Mouse (Mus musculus) midbrain, embryonic 10.5 days (tissue): ENCODE measurements around the gene Fip1l1. TPM values are rescaled to one million over a fixed set of nuclear protein-coding genes. Genes with fewer than 3 reads are reported as not detected.

Experiments used
- DNase-seq: peaks from one replicate; pipeline ENCODE4 v3.0.0-alpha.2; 2017; ENCODE audit warnings: low spot score
- H3K27ac ChIP-seq: fragments of 300-500 bp; sonication (generic); replicated peaks from 2 replicates; pipeline ENCODE4 v1.5.1; 2016; ENCODE audit warnings: mild to moderate bottlenecking
- H3K27me3 ChIP-seq: fragments of 300-500 bp; sonication (generic); 2 replicates; pipeline ENCODE4 v1.6.1; 2016; ENCODE audit warnings: low read depth, mild to moderate bottlenecking; ENCODE audit not compliant: poor library complexity, severe bottlenecking
- H3K36me3 ChIP-seq: fragments of 300-500 bp; sonication (generic); 2 replicates; pipeline ENCODE4 v1.6.1; 2016; ENCODE audit warnings: mild to moderate bottlenecking, moderate library complexity
- H3K4me1 ChIP-seq: fragments of 300-500 bp; sonication (generic); 2 replicates; pipeline ENCODE4 v1.6.1; 2016
- H3K4me3 ChIP-seq: fragments of 300-500 bp; sonication (generic); 2 replicates; pipeline ENCODE4 v1.5.1; 2016; ENCODE audit warnings: mild to moderate bottlenecking, moderate library complexity
- H3K9me3 ChIP-seq: fragments of 300-500 bp; sonication (generic); replicated peaks from 2 replicates; pipeline ENCODE4 v1.6.1; 2016; ENCODE audit warnings: mild to moderate bottlenecking
- WGBS: fragments of 180-500 bp; shearing (Covaris S2); methylation state at CpG from one replicate; pipeline ENCODE4 v1.1.7; 2016; 5-methylcytosine and 5-hydroxymethylcytosine counted together
- polyA plus RNA-seq: library from polyadenylated mRNA; unstranded; fragments of >200 nt; fragmentation: Nextera tagmentation; extraction: Ambion mirVana; gene quantifications from 2 replicates; pipeline ENCODE4 v1.2.1, GENCODE M21; 2016

Fip1l1 gene
- polyA plus RNA-seq, 1 experiment from 2014 or later = 108 TPM

- Histone ChIP-seq H3K27me3 (no peaks in the 10 kb centered on the region), H3K4me1 (no peaks in the 10 kb centered on the region), H3K9me3 (no peaks in the 10 kb centered on the region), H3K4me3 (no peak overlapping the region), H3K27ac (no peak overlapping the region), H3K36me3 (peaks cover 99% of the 10 kb centered on the region)
- DNase-seq = no peak
- WGBS = 93% methylated on average over 5 of the region's 5 CpGs
These were observed 56.2 kb downstream of the Fip1l1 start for GRCm38 (mm10) chr5:74591413-74591812.

GRCm38 (mm10) chr5:74593147-74593546 is 57.9 kb downstream of the Fip1l1 start:
- 83% methylated on average over 8 of the region's 8 CpGs for WGBS
- no peak overlapping the region for H3K27ac ChIP-seq
- no peaks in the 10 kb centered on the region for H3K4me1 ChIP-seq
- no peak for DNase-seq
- no peaks in the 10 kb centered on the region for H3K9me3 ChIP-seq
- H3K36me3 ChIP-seq = peaks cover 100% of the 10 kb centered on the region
- H3K4me3 ChIP-seq = no peak overlapping the region
- H3K27me3 ChIP-seq = no peaks in the 10 kb centered on the region

GRCm38 (mm10) chr5:74600010-74600409 is 64.8 kb downstream of the Fip1l1 start:
- H3K4me3 ChIP-seq = no peak overlapping the region
- no peaks in the 10 kb centered on the region for H3K9me3 ChIP-seq
- no peak overlapping the region for H3K27ac ChIP-seq
- WGBS = 78% methylated on average over 5 of the region's 5 CpGs
- no peaks in the 10 kb centered on the region for H3K4me1 ChIP-seq
- no peak for DNase-seq
- no peaks in the 10 kb centered on the region for H3K27me3 ChIP-seq
- H3K36me3 ChIP-seq = peaks cover 46% of the 10 kb centered on the region

GRCm38 (mm10) chr5:74601171-74601570 is 65.9 kb downstream of the Fip1l1 start:
- WGBS = 91% methylated on average over 3 of the region's 3 CpGs
- Histone ChIP-seq H3K36me3 (peaks cover 35% of the 10 kb centered on the region), H3K27ac (no peak overlapping the region), H3K27me3 (no peaks in the 10 kb centered on the region), H3K4me1 (no peaks in the 10 kb centered on the region), H3K9me3 (no peaks in the 10 kb centered on the region), H3K4me3 (no peak overlapping the region)
- DNase-seq = no peak

- DNase-seq = no peak
- no peak overlapping the region for H3K27ac ChIP-seq
- 86% methylated on average over 6 of the region's 6 CpGs for WGBS
- no peaks in the 10 kb centered on the region for H3K4me1 ChIP-seq
- no peak overlapping the region for H3K4me3 ChIP-seq
- H3K27me3 ChIP-seq = no peaks in the 10 kb centered on the region
- H3K9me3 ChIP-seq = no peaks in the 10 kb centered on the region
- H3K36me3 ChIP-seq = peaks cover 27% of the 10 kb centered on the region
These were observed 66.7 kb downstream of the Fip1l1 start for GRCm38 (mm10) chr5:74601965-74602364.

- Histone ChIP-seq H3K27me3 (no peaks in the 10 kb centered on the region), H3K36me3 (peaks cover 23% of the 10 kb centered on the region), H3K4me3 (no peak overlapping the region), H3K4me1 (no peaks in the 10 kb centered on the region), H3K9me3 (no peaks in the 10 kb centered on the region), H3K27ac (no peak overlapping the region)
- WGBS = 93% methylated on average over 10 of the region's 10 CpGs
- no peak for DNase-seq
These were observed 67.1 kb downstream of the Fip1l1 start for GRCm38 (mm10) chr5:74602371-74602770.

GRCm38 (mm10) chr5:74603306-74603705 is 68.1 kb downstream of the Fip1l1 start:
- Histone ChIP-seq H3K4me3 (no peak overlapping the region), H3K27me3 (no peaks in the 10 kb centered on the region), H3K36me3 (peaks cover 13% of the 10 kb centered on the region), H3K27ac (no peak overlapping the region), H3K9me3 (no peaks in the 10 kb centered on the region), H3K4me1 (no peaks in the 10 kb centered on the region)
- no peak for DNase-seq
- 88% methylated on average over 4 of the region's 4 CpGs for WGBS

GRCm38 (mm10) chr5:74606213-74606612 is 71.0 kb downstream of the Fip1l1 start:
- H3K9me3 ChIP-seq = no peaks in the 10 kb centered on the region
- H3K27me3 ChIP-seq = no peaks in the 10 kb centered on the region
- no peak overlapping the region for H3K4me3 ChIP-seq
- no peak overlapping the region for H3K27ac ChIP-seq
- H3K4me1 ChIP-seq = no peaks in the 10 kb centered on the region
- no peak for DNase-seq
- 87% methylated on average over 8 of the region's 8 CpGs for WGBS
- H3K36me3 ChIP-seq = no peaks in the 10 kb centered on the region

- WGBS = 90% methylated on average over 10 of the region's 10 CpGs
- no peaks in the 10 kb centered on the region for H3K9me3 ChIP-seq
These were observed 75.3 kb downstream of the Fip1l1 start for GRCm38 (mm10) chr5:74610511-74610910.

GRCm38 (mm10) chr5:74612713-74613112 is 77.5 kb downstream of the Fip1l1 start:
- Histone ChIP-seq H3K27me3 (no peaks in the 10 kb centered on the region), H3K9me3 (no peaks in the 10 kb centered on the region), H3K27ac (no peak overlapping the region), H3K4me3 (no peak overlapping the region), H3K4me1 (peaks cover under 1% of the 10 kb centered on the region; the same call in 1 of the 2 replicates), H3K36me3 (no peaks in the 10 kb centered on the region)
- DNase-seq = no peak
- 91% methylated on average over 5 of the region's 5 CpGs for WGBS

More at GRCm38 (mm10) chr5:74610511-74610910, 75.3 kb downstream of the Fip1l1 start:
- no peak for DNase-seq
- no peak overlapping the region for H3K4me3 ChIP-seq
- H3K4me1 ChIP-seq = no peaks in the 10 kb centered on the region
- H3K36me3 ChIP-seq = no peaks in the 10 kb centered on the region
- no peak overlapping the region for H3K27ac ChIP-seq
- no peaks in the 10 kb centered on the region for H3K27me3 ChIP-seq

- DNase-seq = no peak
- Histone ChIP-seq H3K27ac (no peak overlapping the region), H3K4me1 (peaks cover 6% of the 10 kb centered on the region; the same call in 1 of the 2 replicates), H3K9me3 (no peaks in the 10 kb centered on the region), H3K36me3 (no peaks in the 10 kb centered on the region), H3K4me3 (no peak overlapping the region), H3K27me3 (no peaks in the 10 kb centered on the region)
- 84% methylated on average over 18 of the region's 18 CpGs for WGBS
These were observed 78.4 kb downstream of the Fip1l1 start for GRCm38 (mm10) chr5:74613491-74614151.

GRCm38 (mm10) chr5:74617816-74618572 is 82.7 kb downstream of the Fip1l1 start:
- DNase-seq = no peak

GRCm38 (mm10) chr5:74618573-74619059 is 83.4 kb downstream of the Fip1l1 start:
- no peaks in the 10 kb centered on the region for H3K27me3 ChIP-seq
- H3K27ac ChIP-seq = no peak overlapping the region
- DNase-seq = no peak
- H3K4me1 ChIP-seq = peaks cover 17% of the 10 kb centered on the region
- 73% methylated on average over 3 of the region's 3 CpGs for WGBS
- H3K9me3 ChIP-seq = no peaks in the 10 kb centered on the region
- no peaks in the 10 kb centered on the region for H3K36me3 ChIP-seq
- H3K4me3 ChIP-seq = no peak overlapping the region

More at GRCm38 (mm10) chr5:74617816-74618572, 82.7 kb downstream of the Fip1l1 start:
- no peaks in the 10 kb centered on the region for H3K9me3 ChIP-seq
- 74% methylated on average over 11 of the region's 13 CpGs for WGBS
- peaks cover 17% of the 10 kb centered on the region for H3K4me1 ChIP-seq
- H3K4me3 ChIP-seq = no peak overlapping the region
- H3K36me3 ChIP-seq = no peaks in the 10 kb centered on the region
- no peaks in the 10 kb centered on the region for H3K27me3 ChIP-seq
- H3K27ac ChIP-seq = no peak overlapping the region
